Mouse (Mus musculus): ENCODE measurements at regions not wholly inside any gene's neighbourhood (a gene's known extent, or its start where the extent isn't known, plus 50 kb on each side); places are given as distances from the start of the nearest gene placed in this dataset.

DNA sequence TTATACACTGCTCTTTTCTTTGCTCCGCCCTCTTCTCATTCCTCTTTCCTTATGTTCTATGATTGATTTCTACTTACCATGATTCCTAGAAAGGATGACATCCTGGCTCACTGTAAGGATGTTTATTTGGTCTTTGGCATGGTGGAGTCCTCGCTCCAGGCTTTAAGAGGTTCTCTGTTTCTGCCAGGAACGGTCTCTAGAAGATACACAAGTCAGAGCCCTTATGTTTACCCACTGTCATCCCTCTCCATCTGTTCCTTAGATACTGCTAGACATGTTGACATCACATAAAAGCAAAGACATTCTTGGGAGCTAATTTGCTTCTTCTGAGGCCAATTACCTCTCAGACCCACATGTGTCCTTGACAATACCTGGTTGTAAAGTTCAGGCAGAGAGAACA, 552.9 kb downstream of the Gm16223 start:
- no peak for DNase-seq (ENCODE audit: low spot score in 2 of 2)

DNA sequence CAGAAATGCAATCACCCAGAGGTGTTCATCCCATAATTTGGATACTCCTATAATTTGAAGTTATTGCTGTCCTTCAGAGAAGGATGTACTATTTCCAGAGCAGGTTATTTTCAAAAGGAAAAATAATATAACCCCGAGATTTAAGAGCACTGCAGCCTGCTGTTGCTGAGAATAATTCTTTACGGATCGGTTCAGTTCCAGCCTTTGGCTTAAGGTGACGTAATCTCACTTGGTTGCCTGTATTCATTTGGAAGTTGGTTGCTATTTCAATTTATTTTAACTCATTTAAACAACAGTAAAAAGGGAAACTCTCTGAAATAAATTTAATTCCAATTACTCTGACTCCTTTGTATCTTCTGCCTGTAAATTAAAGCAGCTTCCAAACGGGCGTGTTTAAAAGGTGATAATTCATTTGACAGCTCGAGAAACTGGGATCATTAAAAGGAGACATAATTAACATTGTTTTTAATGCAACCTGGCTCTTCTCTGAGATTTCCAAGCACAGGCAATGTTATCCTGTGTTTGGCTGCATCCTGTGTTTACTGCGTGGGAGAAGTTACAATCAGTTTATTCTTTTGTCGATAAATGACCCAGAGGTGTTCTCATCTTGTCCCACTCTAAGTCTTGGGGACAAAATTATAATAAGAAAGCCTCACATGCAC, 568.5 kb downstream of the Gm16223 start:
- no peak for DNase-seq (ENCODE audit: low spot score in 2 of 2)

DNA sequence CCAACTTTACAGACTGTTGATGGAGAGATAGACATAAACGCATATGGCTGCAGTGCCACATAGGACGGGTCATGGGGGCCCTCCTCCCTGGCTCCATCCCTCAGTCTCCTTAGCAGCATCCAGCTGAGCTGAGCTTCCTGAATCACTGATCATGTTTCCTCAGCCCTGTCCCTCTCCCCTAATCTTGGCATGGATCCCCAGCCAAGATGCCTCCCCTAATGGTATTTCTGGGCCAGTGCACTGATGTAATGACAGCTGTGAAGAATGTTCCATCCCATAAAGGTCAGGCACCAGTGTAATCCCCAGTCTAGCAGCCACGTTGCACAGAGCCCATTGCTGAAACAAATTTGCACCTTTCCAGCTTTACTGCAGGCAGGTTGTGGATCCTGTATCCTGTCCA, 576.5 kb upstream of the Cpeb2 start:
- no peak for DNase-seq (ENCODE audit: low spot score in 2 of 2)

DNA sequence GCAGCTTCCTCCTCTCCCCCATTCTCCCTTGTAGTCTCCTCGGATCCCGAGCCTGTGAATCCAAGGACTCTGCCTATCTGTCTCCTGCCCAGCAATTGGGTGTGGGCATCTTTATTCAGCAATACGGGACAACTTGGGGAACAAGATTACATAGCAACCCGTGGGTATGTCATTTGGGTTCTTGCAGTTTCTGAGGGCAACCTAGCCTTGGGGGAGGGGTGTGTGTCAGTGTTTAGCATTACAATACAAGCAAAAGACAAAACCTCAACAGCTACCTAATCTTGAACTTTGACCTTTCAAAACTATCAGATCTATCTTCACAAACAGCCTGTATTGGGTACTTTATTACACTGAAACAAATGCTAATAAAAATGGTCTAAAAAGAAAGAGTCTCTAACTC, 573.0 kb upstream of the Cpeb2 start:
- no peak for DNase-seq (ENCODE audit: low spot score in 2 of 2)

DNA sequence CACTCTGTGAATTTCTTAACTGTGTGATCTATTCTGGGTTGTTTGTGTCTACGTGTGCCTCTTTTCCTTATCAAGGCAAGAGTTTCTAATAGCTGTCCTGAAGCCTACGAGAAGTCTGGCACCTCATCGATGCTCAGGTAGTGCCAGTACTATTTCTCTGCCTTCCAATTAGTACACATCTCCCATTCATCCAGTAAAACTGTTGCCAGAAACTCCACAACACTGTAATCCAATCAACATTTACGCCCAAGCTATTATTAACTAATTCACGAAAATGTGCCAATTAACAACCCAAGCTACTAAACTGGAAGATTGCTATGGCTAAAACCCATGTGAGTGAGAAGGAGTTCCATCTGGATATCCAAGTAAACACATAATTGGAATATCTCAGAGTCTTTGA, 553.4 kb upstream of the Cpeb2 start:
- DNase-seq (ENCODE audit: low spot score in 2 of 2) = no peak

DNA sequence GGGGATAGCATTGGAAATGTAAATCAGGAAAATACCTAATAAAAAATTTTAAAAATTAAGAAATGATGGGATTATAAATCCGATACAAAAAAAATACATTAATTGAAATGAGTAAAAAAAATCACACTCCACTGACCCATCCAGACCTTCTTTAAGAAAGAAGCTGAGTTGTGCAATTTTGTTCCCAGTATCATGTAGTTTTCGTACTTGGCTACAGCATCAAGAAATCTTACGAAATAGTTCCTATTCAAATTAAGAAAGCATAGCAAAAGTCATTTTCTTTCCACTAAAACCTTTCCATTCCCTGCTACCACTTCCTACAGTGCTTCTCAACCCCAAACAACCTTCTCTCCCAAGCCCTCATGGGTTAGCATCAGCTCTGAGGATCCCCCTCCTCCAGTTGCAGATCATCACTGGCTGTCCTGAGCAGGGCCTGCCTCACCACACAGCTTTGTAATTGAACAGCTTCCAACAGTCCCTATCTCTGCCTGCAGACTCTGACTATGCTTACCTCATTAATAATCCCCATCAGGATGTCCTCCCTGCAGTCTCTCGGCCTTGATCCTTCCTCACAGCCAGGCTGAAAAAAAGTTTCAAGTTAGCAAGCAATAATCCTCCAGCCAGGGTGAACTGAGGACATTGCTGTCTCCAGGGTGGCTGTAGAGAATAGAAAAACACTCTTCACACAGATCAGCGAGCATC, 547.5 kb upstream of the Cpeb2 start:
- DNase-seq (ENCODE audit: low spot score in 2 of 2) = peak; percentile 8 to 17

DNA sequence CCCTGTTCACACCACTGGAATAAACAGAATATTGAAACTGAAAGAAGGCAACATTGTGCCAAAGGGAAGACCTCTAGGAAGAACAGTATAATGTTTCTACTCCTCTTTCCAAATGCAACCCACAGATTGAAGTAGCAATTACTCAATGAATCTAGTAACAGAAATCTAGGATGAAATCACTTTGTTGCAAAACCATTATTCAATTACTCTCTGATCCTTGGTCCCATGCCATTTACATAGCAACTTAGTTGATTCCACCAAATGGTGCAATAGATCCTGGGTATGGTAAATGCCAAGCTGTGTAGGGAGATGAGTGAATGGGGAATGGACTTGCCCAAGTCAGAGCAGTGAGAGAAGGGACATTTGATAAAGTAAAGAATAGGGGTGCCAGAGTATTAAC, 545.8 kb upstream of the Cpeb2 start:
- no peak for DNase-seq (ENCODE audit: low spot score in 2 of 2)

Measured in layer of hippocampus, postnatal 10 days (tissue).